ENCODE assay signal across 8 mouse cellular contexts in the genomic region with DNA sequence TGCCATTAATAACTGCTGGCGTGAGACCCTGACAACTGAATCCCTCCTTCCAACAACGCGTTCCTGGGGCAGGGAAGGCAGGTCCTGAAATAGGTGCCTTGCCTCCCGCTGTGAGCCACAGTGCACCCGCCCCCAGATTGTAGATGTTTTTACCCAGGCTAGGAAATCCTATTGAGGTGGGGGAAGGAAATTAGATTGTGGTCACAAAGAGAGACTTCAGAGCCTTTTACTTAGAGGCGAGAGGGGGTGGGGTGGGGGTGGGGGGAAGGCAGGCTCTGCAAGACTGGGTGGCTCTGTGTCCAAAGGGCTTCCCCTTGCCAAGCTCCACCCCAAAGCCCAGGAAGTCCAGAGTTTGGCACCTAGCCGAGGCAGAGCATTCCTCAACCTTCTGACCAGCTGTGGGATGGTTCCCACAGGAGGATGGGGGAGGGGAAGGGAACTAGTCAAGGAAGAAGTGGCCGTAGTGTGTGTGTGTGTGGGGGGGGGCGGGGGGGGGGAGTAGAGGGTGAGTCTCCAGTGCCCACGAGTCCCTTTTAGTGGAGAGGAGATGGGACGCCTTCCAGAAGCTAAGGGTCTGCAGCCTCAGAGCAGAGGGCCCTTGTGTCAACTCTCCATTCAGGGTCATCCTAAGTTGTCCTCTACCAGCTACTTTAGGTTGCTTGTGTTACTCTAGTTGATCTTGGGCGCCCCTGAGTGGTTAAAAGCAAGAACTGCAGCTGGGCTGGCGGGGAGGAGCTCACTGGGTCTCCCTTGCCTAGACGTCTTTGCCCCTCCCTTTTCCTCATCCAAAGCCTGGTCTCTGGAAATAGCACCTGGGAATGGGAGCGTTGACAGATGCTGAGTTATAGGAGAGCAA. TPM values are rescaled to one million over a fixed set of nuclear protein-coding genes. Genes with fewer than 3 reads are reported as not detected.
DNase-seq lines count a peak whose midpoint lies in the region; ATAC-seq lines count a peak whose summit lies in the region.

No protein-coding gene starts in this region.

- no peaks in the 10 kb centered on the region for H3K9me3 ChIP-seq in intestine, embryonic 14.5 days (ENCODE audit: control insufficient read depth, low read length)

- H3K9ac ChIP-seq in intestine, embryonic 14.5 days (ENCODE audit: low read length) = 0 out of 2 replicates have a peak overlapping the region, but pooled peaks have one; percentile 27

- ATAC-seq in intestine, embryonic 14.5 days (replicated peaks; ENCODE audit: low FRiP score, low TSS enrichment, low read depth) = peak; percentile 45
- peak; percentile 60 for ATAC-seq in megakaryocyte progenitor cell, adult 5-6 weeks (replicated peaks; ENCODE audit: poor library complexity)

- H3K36me3 ChIP-seq in intestine, embryonic 14.5 days (ENCODE audit: control insufficient read depth, insufficient read depth, low read length) = no peaks in the 10 kb centered on the region

- H3K27ac ChIP-seq in intestine, embryonic 14.5 days (ENCODE audit: low read depth) = peak overlapping the region; percentile 91

- peak overlapping the region; percentile 44 for H3K4me2 ChIP-seq in intestine, embryonic 14.5 days (ENCODE audit: low read length)

- H3K27me3 ChIP-seq in intestine, embryonic 14.5 days (replicated peaks; ENCODE audit: control insufficient read depth, insufficient read depth, low read length) = no peaks in the 10 kb centered on the region

- 1% methylated on average over 14 of the region's 15 CpGs for WGBS in intestine, embryonic 14.5 days

- H3K4me1 ChIP-seq in intestine, embryonic 14.5 days (replicated peaks; ENCODE audit: control insufficient read depth, insufficient read depth, low read length) = peaks cover 60% of the 10 kb centered on the region

- intact Hi-C loops in gastrocnemius, postnatal 14 days (cut with DNase I; ENCODE audit: low total_unique reads) = loop anchor here (5.0 kb wide), 1 partner anchor 89 kb away; no protein-coding TSS in a partner anchor
- intact Hi-C loops in left cerebral cortex, postnatal 10 days (cut with DNase I) = loop anchor here (5.0 kb wide), 1 partner anchor 74 kb away; no protein-coding TSS in a partner anchor

- DNase-seq in adrenal gland, adult 18-20 months (ENCODE audit: low spot score in 2 of 2) = peak; percentile 93 to 96
- peak; percentile 89 for DNase-seq in embryo, embryonic 10 days (ENCODE audit: low spot score)
- DNase-seq in gastrocnemius, postnatal 14 days = peak; percentile 98
- peak; percentile 99 for DNase-seq in intestine, embryonic 14.5 days (ENCODE audit: low spot score)
- peak; percentile 95 to 96 for DNase-seq in left cerebral cortex, postnatal 10 days (ENCODE audit: extremely low spot score in 1 of 2, low spot score in 2 of 2)
- DNase-seq in right cerebral cortex, postnatal 25 days = peak; percentile 92
- peak; percentile 91 to 94 for DNase-seq in urinary bladder, postnatal 4 days (ENCODE audit: low spot score in 2 of 2)

- H3K4me3 ChIP-seq in intestine, embryonic 14.5 days (ENCODE audit: low read depth, low read length) = no peak overlapping the region

RNA-seq across cellular contexts. Expression of a gene that starts 8.7 kb away (rescaled TPM):
- 10 to 100 TPM; 82.3 to 97.4 TPM for total RNA-seq in adrenal gland, adult 18-20 months (2021)
- total RNA-seq in gastrocnemius, postnatal 14 days (2021) = 10 to 100 TPM; 49.0 to 55.3 TPM
- 17.5 and 19.1 TPM in 2 replicates for polyA plus RNA-seq in intestine, embryonic 14.5 days (2014; fragmentation: Nextera tagmentation; extraction: Ambion mirVana)
- 100 to 1,000 TPM; 162 to 177 TPM for total RNA-seq in left cerebral cortex, postnatal 10 days (2021)
- 60.8 and 62.0 TPM in 2 replicates for total RNA-seq in megakaryocyte progenitor cell, adult 5-6 weeks (2015)
- total RNA-seq in megakaryocyte progenitor cell, adult 5-6 weeks (2017) = 76.3 and 99.9 TPM in 2 replicates

RNA-seq across cellular contexts. Expression of a gene that starts 11.5 kb away (rescaled TPM):
- 100 to 1,000 TPM; 226 to 232 TPM for total RNA-seq in adrenal gland, adult 18-20 months (2021)
- 10 to 100 TPM; 27.3 to 64.6 TPM for total RNA-seq in gastrocnemius, postnatal 14 days (2021)
- polyA plus RNA-seq in intestine, embryonic 14.5 days (2014; fragmentation: Nextera tagmentation; extraction: Ambion mirVana) = 2.5 and 2.8 TPM in 2 replicates
- total RNA-seq in left cerebral cortex, postnatal 10 days (2021) = 10 to 100 TPM; 63.3 to 70.5 TPM
- 3.3 and 3.5 TPM in 2 replicates for total RNA-seq in megakaryocyte progenitor cell, adult 5-6 weeks (2015)
- 0.47 and 0.87 TPM in 2 replicates for total RNA-seq in megakaryocyte progenitor cell, adult 5-6 weeks (2017)

RNA-seq across cellular contexts. Expression of a gene that starts 18.1 kb away (rescaled TPM):
- 10 to 100 TPM; 36.8 to 41.9 TPM for total RNA-seq in adrenal gland, adult 18-20 months (2021)
- 10 to 100 TPM; 20.1 to 21.5 TPM for total RNA-seq in gastrocnemius, postnatal 14 days (2021)
- polyA plus RNA-seq in intestine, embryonic 14.5 days (2014; fragmentation: Nextera tagmentation; extraction: Ambion mirVana) = 34.5 and 37.3 TPM in 2 replicates
- 10 to 100 TPM; 52.3 to 55.8 TPM for total RNA-seq in left cerebral cortex, postnatal 10 days (2021)
- total RNA-seq in megakaryocyte progenitor cell, adult 5-6 weeks (2015) = 38.3 and 39.0 TPM in 2 replicates
- total RNA-seq in megakaryocyte progenitor cell, adult 5-6 weeks (2017) = 18.3 and 31.7 TPM in 2 replicates

RNA-seq across cellular contexts. Expression of a gene that starts 46.1 kb away (rescaled TPM):
- total RNA-seq in adrenal gland, adult 18-20 months (2021) = 10 to 100 TPM; 90.2 to 91.0 TPM
- 100 to 1,000 TPM in 1 of 2 experiments, 10 to 100 TPM in 1; 91.8 to 106 TPM for total RNA-seq in gastrocnemius, postnatal 14 days (2021)
- 60.7 and 63.8 TPM in 2 replicates for polyA plus RNA-seq in intestine, embryonic 14.5 days (2014; fragmentation: Nextera tagmentation; extraction: Ambion mirVana)
- total RNA-seq in left cerebral cortex, postnatal 10 days (2021) = 1,000 to 10,000 TPM; 1,115 to 1,123 TPM
- 34.2 and 34.6 TPM in 2 replicates for total RNA-seq in megakaryocyte progenitor cell, adult 5-6 weeks (2015)
- 21.8 and 25.3 TPM in 2 replicates for total RNA-seq in megakaryocyte progenitor cell, adult 5-6 weeks (2017)

RNA-seq across cellular contexts. Expression of a gene that starts 50.0 kb away (rescaled TPM):
- total RNA-seq in adrenal gland, adult 18-20 months (2021) = under 1 TPM; 0.36 to 0.58 TPM
- total RNA-seq in gastrocnemius, postnatal 14 days (2021) = 1 to 10 TPM in 1 of 2 experiments, under 1 TPM in 1; 0.49 to 1.1 TPM
- polyA plus RNA-seq in intestine, embryonic 14.5 days (2014; fragmentation: Nextera tagmentation; extraction: Ambion mirVana) = 1.5 and 2.2 TPM in 2 replicates
- total RNA-seq in left cerebral cortex, postnatal 10 days (2021) = 100 to 1,000 TPM; 121 to 122 TPM
- 0.24 and 1.8 TPM in 2 replicates for total RNA-seq in megakaryocyte progenitor cell, adult 5-6 weeks (2015)
- total RNA-seq in megakaryocyte progenitor cell, adult 5-6 weeks (2017) = not detected in 2 replicates

Comparison
In these comparisons a context has a peak if more than half of its experiments do, and no peak if none do; other contexts are left out.
1. RNA of a gene that starts 11.5 kb away (total RNA-seq): 226 to 232 TPM in adrenal gland, adult 18-20 months, 63.3 to 70.5 TPM in left cerebral cortex, postnatal 10 days and 27.3 to 64.6 TPM in gastrocnemius, postnatal 14 days; 0.47 to 3.5 TPM in megakaryocyte progenitor cell, adult 5-6 weeks; every median in the first group is over 4 times any median in the second.
2. Peak in every context shown above with its lines, with median percentiles within 50 percentile points of each other: DNase-seq.